Mouse (Mus musculus): Measurements from ENCODE around the gene Litaf. TPM values are rescaled to one million over a fixed set of nuclear protein-coding genes. Genes with fewer than 3 reads are reported as not detected.

Gene Litaf
- total RNA-seq, 2 experiments from 2014 or later = 29.5 to 30.6 TPM

DNA sequence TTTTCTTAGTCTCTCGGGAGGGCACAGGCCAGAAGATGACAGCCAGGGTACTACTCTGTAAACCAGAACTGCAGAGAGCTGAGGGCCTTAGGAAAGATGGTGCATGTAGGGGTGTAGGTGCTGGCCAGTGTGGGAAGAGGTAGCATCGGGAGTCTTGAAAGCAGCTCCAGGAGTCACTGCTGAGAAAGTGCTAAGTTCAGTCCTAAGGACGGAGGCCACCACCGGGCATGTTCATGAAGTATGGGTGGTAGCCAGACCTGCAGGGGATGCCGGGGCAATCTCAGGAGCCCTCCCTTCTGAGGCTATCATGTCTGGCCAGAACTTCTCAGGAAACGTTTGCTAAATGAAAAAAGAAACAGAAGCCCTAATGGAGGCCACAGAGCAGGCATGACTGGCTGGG, 3.3 kb upstream of the Litaf start:
- intact Hi-C loops (cut with DNase I) = loop anchor here (2.0 kb wide), 1 partner anchor 32 kb away; no protein-coding TSS in a partner anchor

GRCm38 (mm10) chr16:11068666-11069065, 2.7 kb upstream of the Litaf start:
- no peak for DNase-seq
- intact Hi-C loops (cut with DNase I) = loop anchor here (2.0 kb wide), 1 partner anchor 32 kb away; no protein-coding TSS in a partner anchor

More for the DNA sequence above, 3.3 kb upstream of the Litaf start:
- no peak for DNase-seq

GRCm38 (mm10) chr16:11066833-11067191, 855 bp upstream of the Litaf start:
- peak; percentile 68 for DNase-seq
- intact Hi-C loops (cut with DNase I) = loop anchor here (2.0 kb wide), 1 partner anchor 22 kb away; no protein-coding TSS in a partner anchor

- intact Hi-C loops (cut with DNase I) = no loop called here
- no peak for DNase-seq
Observed at GRCm38 (mm10) chr16:11065431-11065830, 526 bp downstream of the Litaf start.

GRCm38 (mm10) chr16:11064742-11065141, 1.2 kb downstream of the Litaf start:
- intact Hi-C loops (cut with DNase I) = no loop called here
- no peak for DNase-seq

- DNase-seq = no peak
- intact Hi-C loops (cut with DNase I) = no loop called here
Observed at GRCm38 (mm10) chr16:11064341-11064740, 1.6 kb downstream of the Litaf start.

GRCm38 (mm10) chr16:11062794-11063721, 2.9 kb downstream of the Litaf start:
- DNase-seq = peak; percentile 91 to 92
- intact Hi-C loops (cut with DNase I) = no loop called here

- no peak for DNase-seq
- intact Hi-C loops (cut with DNase I) = no loop called here
Observed at GRCm38 (mm10) chr16:11060645-11061044, 5.3 kb downstream of the Litaf start, which contains the start of gene Snn. Gene Snn, plus strand, starts transcription at chr16:11060945.

DNA sequence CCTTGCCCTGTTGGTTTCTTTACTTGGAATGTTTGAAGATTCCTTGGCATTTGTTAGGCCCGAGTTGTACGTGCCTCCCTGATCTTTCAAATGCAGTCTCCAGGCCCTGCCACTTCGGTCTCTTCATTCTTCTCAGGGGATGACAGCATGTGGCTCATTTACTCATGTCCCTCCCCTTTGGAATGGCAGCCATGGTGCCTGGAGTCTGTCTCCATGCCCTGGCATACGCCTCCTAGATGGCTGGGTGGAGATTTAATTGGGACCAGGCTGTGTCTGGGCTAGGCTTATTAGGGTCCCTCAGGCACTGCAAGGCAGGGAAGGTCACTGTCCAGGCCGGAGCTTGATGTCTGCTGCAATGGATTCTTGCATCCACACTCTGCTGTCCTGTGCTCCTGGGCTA, 10.0 kb downstream of the Litaf start:
- no peak for DNase-seq
- intact Hi-C loops (cut with DNase I) = no loop called here

DNA sequence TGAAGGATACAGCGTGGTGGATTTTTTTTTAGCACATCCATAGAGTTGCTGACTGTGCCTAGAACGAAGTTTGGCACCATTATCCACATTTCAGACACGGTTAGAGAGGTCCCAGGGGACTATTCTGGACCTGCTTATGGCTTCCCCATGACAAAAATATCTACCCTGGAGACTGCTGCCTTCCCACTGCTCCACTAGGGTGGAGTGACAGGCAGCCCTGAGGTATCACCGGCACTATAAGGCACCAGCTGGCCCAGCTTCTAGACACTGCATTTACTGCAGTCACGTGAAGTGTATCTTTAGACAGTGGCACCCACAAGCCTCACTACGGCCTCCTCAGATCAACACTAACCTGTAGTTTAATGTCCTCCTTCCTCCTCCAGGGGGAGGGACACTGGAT, 11.1 kb downstream of the Litaf start:
- intact Hi-C loops (cut with DNase I) = no loop called here

GRCm38 (mm10) chr16:11054409-11054808, 11.5 kb downstream of the Litaf start:
- intact Hi-C loops (cut with DNase I) = no loop called here
- DNase-seq = no peak

More for the DNA sequence above, 11.1 kb downstream of the Litaf start:
- no peak for DNase-seq

- intact Hi-C loops (cut with DNase I) = no loop called here
- no peak for DNase-seq
Observed at GRCm38 (mm10) chr16:11051134-11051533, 14.8 kb downstream of the Litaf start.

DNA sequence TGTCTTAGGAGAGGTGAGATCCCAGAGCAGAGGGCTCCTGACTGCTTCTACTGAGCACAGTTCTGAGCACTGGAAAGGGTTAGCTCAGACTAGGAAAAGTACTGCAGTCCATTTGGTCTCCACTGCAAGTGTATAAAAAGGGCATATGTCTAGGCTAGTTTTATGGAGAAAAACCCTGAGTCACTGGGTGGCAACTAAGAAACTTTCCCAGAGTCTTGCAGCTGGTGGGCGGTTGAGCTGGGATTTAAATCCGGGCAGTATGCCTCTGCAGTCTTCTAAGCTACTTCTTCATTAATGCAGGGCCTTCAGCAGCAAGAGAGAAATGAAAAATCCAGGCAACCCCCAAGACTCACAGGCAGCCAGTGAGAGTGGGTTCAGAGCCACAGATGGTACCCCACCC, 15.7 kb downstream of the Litaf start:
- intact Hi-C loops (cut with DNase I) = no loop called here
- DNase-seq = no peak

DNA sequence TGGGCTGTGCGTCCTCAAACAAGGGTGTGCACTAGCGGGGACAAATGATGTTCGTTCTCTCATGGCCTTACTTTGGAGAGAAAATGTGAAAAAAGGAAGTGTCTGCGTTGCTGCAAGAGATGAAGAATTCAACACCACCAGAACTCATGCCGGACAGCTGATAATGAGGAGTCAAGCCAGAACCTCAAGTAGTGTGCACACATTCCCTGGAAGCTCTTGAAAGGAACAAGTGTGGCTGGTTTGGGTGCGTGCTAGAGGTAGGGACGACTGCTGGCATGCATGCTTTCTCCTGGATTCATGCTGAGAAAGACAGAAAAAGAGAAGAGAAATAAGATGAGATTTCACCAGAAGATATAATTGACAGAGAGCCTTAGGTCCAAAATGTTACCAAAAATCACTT, 18.8 kb downstream of the Litaf start:
- no peak for DNase-seq
- intact Hi-C loops (cut with DNase I) = no loop called here

GRCm38 (mm10) chr16:11046437-11046836, 19.5 kb downstream of the Litaf start:
- DNase-seq = peak; percentile 48 to 56
- intact Hi-C loops (cut with DNase I) = no loop called here

GRCm38 (mm10) chr16:11043239-11043638, 22.7 kb downstream of the Litaf start:
- intact Hi-C loops (cut with DNase I) = no loop called here
- DNase-seq = no peak

- intact Hi-C loops (cut with DNase I) = no loop called here
- DNase-seq = no peak
Observed at GRCm38 (mm10) chr16:11040603-11041002, 25.4 kb downstream of the Litaf start.

DNA sequence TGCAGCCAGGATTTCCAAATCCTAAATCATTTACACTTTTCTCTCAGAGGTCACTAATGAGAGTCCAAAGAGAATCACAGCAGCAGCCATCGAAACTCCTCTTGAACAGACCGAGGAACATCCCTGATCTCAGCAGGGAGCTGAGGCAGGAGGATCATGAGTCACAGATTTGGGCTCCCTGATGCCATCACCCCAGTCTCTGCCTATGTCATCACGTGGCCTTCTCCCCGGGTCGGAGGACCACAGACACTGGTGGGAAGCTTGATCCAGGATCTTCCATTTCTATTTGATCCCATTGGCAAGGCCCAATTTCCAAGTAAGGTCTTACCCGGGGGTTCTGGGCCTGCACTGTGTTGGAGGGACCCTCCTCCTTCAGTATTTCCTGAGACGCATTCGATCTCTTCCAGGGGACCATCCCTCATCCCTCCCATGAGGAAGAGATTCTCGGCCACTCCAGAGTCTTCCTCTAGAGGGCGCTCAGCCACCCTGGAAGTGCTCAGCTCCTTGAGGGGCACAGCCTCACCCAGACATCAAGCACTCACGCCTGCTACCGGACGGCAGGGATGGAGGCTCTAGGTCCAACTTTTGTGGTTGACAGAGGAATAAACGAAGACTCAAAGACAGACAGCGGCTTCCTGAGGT, 30.0 kb downstream of the Litaf start:
- DNase-seq = peak; percentile 80 to 88
- intact Hi-C loops (cut with DNase I) = loop anchor here (1.0 to 10.0 kb wide), 4 partner anchors 33 to 461 kb away; partner anchors contain the start of gene Zc3h7a

DNA sequence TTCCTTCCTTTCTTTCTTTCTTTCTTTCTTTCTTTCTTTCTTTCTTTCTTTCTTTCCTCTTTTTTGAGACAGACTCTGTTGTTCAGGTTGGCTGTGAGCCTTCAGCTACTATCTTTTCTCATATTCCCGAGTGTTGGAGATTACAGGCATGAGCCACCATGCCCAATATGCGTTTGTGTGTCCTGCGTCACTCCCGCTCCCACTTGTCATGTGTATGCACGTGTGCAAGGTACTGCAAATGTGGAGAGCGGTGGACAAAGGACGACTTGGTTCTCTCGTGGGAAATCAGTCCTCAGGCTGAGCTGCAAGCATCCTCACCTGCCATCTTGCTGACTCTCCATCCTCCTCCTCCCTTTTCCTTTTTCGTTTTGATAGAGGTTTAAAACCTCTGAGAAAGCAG, 30.7 kb downstream of the Litaf start:
- intact Hi-C loops (cut with DNase I) = loop anchor here (5.0 to 10.0 kb wide), 2 partner anchors 142 to 460 kb away; partner anchors contain the start of gene Zc3h7a

GRCm38 (mm10) chr16:11034193-11034803, 31.7 kb downstream of the Litaf start:
- intact Hi-C loops (cut with DNase I) = loop anchor here (1.0 to 10.0 kb wide), 4 partner anchors 82 to 459 kb away; no protein-coding TSS in a partner anchor
- peak; percentile 87 to 93 for DNase-seq

More for the DNA sequence above, 30.7 kb downstream of the Litaf start:
- DNase-seq = no peak

DNA sequence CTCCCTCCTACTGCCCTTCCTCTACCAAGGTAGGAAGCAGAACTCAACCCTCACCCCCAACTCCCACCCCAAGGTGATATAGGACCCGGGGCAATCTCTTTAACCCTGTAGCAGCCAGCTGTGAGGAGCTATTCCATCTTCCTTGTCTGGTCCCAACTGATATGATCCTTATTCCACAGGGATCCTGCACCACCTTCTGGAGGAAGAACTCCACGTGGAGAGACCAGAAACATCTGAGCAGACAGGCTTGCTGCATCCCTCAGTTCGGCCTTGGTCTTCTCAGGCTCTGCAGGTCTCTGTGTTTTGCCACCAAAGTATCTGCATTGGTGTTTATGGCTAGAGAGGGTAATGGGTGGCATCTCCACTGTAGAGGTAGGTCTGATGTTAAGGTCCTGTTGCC, 34.6 kb downstream of the Litaf start:
- no peak for DNase-seq
- intact Hi-C loops (cut with DNase I) = loop anchor here (5.0 to 10.0 kb wide), 3 partner anchors 79 to 457 kb away; no protein-coding TSS in a partner anchor
